Mouse (Mus musculus) kidney, adult 11 months (tissue): ENCODE results near the gene Gtf3c1.
"Not testable (repeated sequence)": the region's sequence is repeated elsewhere in the genome, so short reads cannot be mapped to it uniquely, and the experiment has no call there.

Experiments
- DNase-seq: peaks from one replicate; pipeline ENCODE4 v3.0.0; 2022

Gene Gtf3c1

GRCm38 (mm10) chr7:125707593-125708022, at the start of gene Gtf3c1, which contains the start of gene D430042O09Rik:
TSS of gene Gtf3c1 (minus strand) at chr7:125707780.
TSS of gene D430042O09Rik (plus strand) at chr7:125707888.
- peak; percentile 99 for DNase-seq

GRCm38 (mm10) chr7:125756806-125757205, 49.2 kb upstream of the Gtf3c1 start:
- no peak for DNase-seq

- no peak for DNase-seq
Measured at GRCm38 (mm10) chr7:125753326-125753715, 45.7 kb upstream of the Gtf3c1 start.

GRCm38 (mm10) chr7:125752699-125753325, 45.2 kb upstream of the Gtf3c1 start:
- DNase-seq, result no peak

GRCm38 (mm10) chr7:125748186-125748585, 40.6 kb upstream of the Gtf3c1 start:
- DNase-seq, result no peak

- no peak for DNase-seq
Measured at GRCm38 (mm10) chr7:125747316-125747690, 39.7 kb upstream of the Gtf3c1 start.

GRCm38 (mm10) chr7:125746621-125747315, 39.2 kb upstream of the Gtf3c1 start:
- DNase-seq, result no peak

GRCm38 (mm10) chr7:125744774-125745173, 37.2 kb upstream of the Gtf3c1 start:
- DNase-seq, result no peak

- DNase-seq, result peak; percentile 78
Measured at GRCm38 (mm10) chr7:125741271-125741703, 33.7 kb upstream of the Gtf3c1 start.

GRCm38 (mm10) chr7:125740521-125740920, 32.9 kb upstream of the Gtf3c1 start:
- no peak for DNase-seq

GRCm38 (mm10) chr7:125736366-125737015, 28.9 kb upstream of the Gtf3c1 start:
- peak; percentile 68 for DNase-seq

GRCm38 (mm10) chr7:125733791-125734190, 26.2 kb upstream of the Gtf3c1 start:
- DNase-seq, result no peak

- peak; percentile 67 for DNase-seq
Measured at GRCm38 (mm10) chr7:125731679-125732078, 24.1 kb upstream of the Gtf3c1 start.

- DNase-seq, result no peak
Measured at GRCm38 (mm10) chr7:125723189-125723972, 15.8 kb upstream of the Gtf3c1 start.

- no peak for DNase-seq
Measured at GRCm38 (mm10) chr7:125722127-125722526, 14.5 kb upstream of the Gtf3c1 start.

- no peak for DNase-seq
Measured at GRCm38 (mm10) chr7:125721033-125721432, 13.5 kb upstream of the Gtf3c1 start.

- no peak for DNase-seq
Measured at GRCm38 (mm10) chr7:125720370-125720769, 12.8 kb upstream of the Gtf3c1 start.

- DNase-seq, result no peak
Measured at GRCm38 (mm10) chr7:125717612-125718011, 10.0 kb upstream of the Gtf3c1 start.

GRCm38 (mm10) chr7:125716724-125717123, 9.1 kb upstream of the Gtf3c1 start:
- no peak for DNase-seq

- DNase-seq, result no peak
Measured at GRCm38 (mm10) chr7:125714803-125715202, 7.2 kb upstream of the Gtf3c1 start.

GRCm38 (mm10) chr7:125713542-125714055, 6.0 kb upstream of the Gtf3c1 start:
- not testable (repeated sequence) for DNase-seq

GRCm38 (mm10) chr7:125708100-125708499, 520 bp upstream of the Gtf3c1 start:
- DNase-seq, result no peak

- DNase-seq, result no peak
Measured at GRCm38 (mm10) chr7:125707186-125707585, 394 bp downstream of the Gtf3c1 start.
